Mouse (Mus musculus) limb, embryonic 15.5 days (tissue): ENCODE data around the gene Olfr976. TPM values are rescaled to one million over a fixed set of nuclear protein-coding genes. Genes with fewer than 3 reads are reported as not detected.
"Not testable (repeated sequence)": the region's sequence is repeated elsewhere in the genome, so short reads cannot be mapped to it uniquely, and the experiment has no call there.

Experiments
- ATAC-seq: fragments of 200-750 bp; cut with Nextera tagmentation; 2 replicates; pipeline ENCODE4 v1.8.0; 2017; ENCODE audit warnings: low read depth, moderate TSS enrichment; ENCODE audit not compliant: insufficient number of reproducible peaks, low FRiP score, low TSS enrichment
- H3K27ac ChIP-seq: fragments of 300-500 bp; sonication (generic); 2 replicates; pipeline ENCODE4 v1.5.1; 2015; ENCODE audit warnings: moderate library complexity, mild to moderate bottlenecking, inconsistent platforms
- H3K27me3 ChIP-seq: fragments of 300-500 bp; sonication (generic); 2 replicates; pipeline ENCODE4 v1.6.1; 2015; ENCODE audit warnings: inconsistent platforms
- H3K36me3 ChIP-seq: fragments of 300-500 bp; sonication (generic); 2 replicates; pipeline ENCODE4 v1.6.1; 2015; ENCODE audit warnings: inconsistent platforms
- H3K4me1 ChIP-seq: fragments of 300-500 bp; sonication (generic); 2 replicates; pipeline ENCODE4 v1.6.1; 2015; ENCODE audit warnings: inconsistent platforms
- H3K4me2 ChIP-seq: fragments of 300-500 bp; sonication (generic); 2 replicates; pipeline ENCODE4 v1.6.1; 2015; ENCODE audit warnings: mild to moderate bottlenecking, inconsistent platforms
- H3K4me3 ChIP-seq: fragments of 300-500 bp; sonication (generic); 2 replicates; pipeline ENCODE4 v1.5.1; 2015; ENCODE audit warnings: mild to moderate bottlenecking, inconsistent platforms
- H3K9ac ChIP-seq: fragments of 300-500 bp; sonication (generic); 2 replicates; pipeline ENCODE4 v1.6.1; 2015; ENCODE audit warnings: inconsistent platforms
- H3K9me3 ChIP-seq: fragments of 300-500 bp; sonication (generic); 2 replicates; pipeline ENCODE4 v1.6.1; 2016; ENCODE audit warnings: inconsistent platforms
- WGBS: fragments of 180-500 bp; shearing (Covaris S2); methylation state at CpG from one replicate; pipeline ENCODE4 v1.1.7; 2015; 5-methylcytosine and 5-hydroxymethylcytosine counted together
- polyA plus RNA-seq: library from polyadenylated mRNA; unstranded; fragments of >200 nt; fragmentation: Nextera tagmentation; extraction: Ambion mirVana; gene quantifications from 2 replicates; pipeline ENCODE4 v1.2.1, GENCODE M21; 2015

Gene Olfr976
- polyA plus RNA-seq, result not detected in 2 replicates

- H3K4me3 ChIP-seq, H3K36me3 ChIP-seq, H3K4me1 ChIP-seq, H3K9me3 ChIP-seq, H3K9ac ChIP-seq, ATAC-seq, H3K4me2 ChIP-seq, H3K27ac ChIP-seq, H3K27me3 ChIP-seq: not testable (repeated sequence)
- 83% methylated on average over 8 of the region's 9 CpGs for WGBS
These were observed at the start of gene Olfr976 for GRCm38 (mm10) chr9:39961033-39961432. Gene Olfr976, minus strand, starts transcription at chr9:39961133.

GRCm38 (mm10) chr9:40009482-40009881 is 48.5 kb upstream of the Olfr976 start, which contains the start of gene Olfr980:
Gene Olfr980, minus strand, starts transcription at chr9:40009582.
- H3K9ac ChIP-seq, result no peak within 1 kb of the TSS
- WGBS, result 82% methylated on average over 1 of the region's 1 CpGs
- H3K9me3 ChIP-seq, result no peaks in the 10 kb centered on the region
- no peaks in the 10 kb centered on the region for H3K36me3 ChIP-seq
- H3K27ac ChIP-seq, result no peak within 1 kb of the TSS
- H3K4me3 ChIP-seq, result no peak within 1 kb of the TSS
- H3K4me2 ChIP-seq, result no peak within 1 kb of the TSS
- H3K27me3 ChIP-seq, result no peaks in the 10 kb centered on the region
- no peaks in the 10 kb centered on the region for H3K4me1 ChIP-seq
- no peak for ATAC-seq

GRCm38 (mm10) chr9:40003365-40003764 is 42.4 kb upstream of the Olfr976 start, which contains the start of gene Olfr979:
Gene Olfr979, minus strand, starts transcription at chr9:40003465.
- no peaks in the 10 kb centered on the region for H3K9me3 ChIP-seq
- no peaks in the 10 kb centered on the region for H3K4me1 ChIP-seq
- no peak within 1 kb of the TSS for H3K9ac ChIP-seq
- no peaks in the 10 kb centered on the region for H3K27me3 ChIP-seq
- H3K36me3 ChIP-seq, result no peaks in the 10 kb centered on the region
- no peak within 1 kb of the TSS for H3K27ac ChIP-seq
- 92% methylated on average over 1 of the region's 1 CpGs for WGBS
- no peak within 1 kb of the TSS for H3K4me2 ChIP-seq
- no peak for ATAC-seq
- no peak within 1 kb of the TSS for H3K4me3 ChIP-seq

- Histone ChIP-seq H3K9ac (no peak within 1 kb of the TSS), H3K27me3 (no peaks in the 10 kb centered on the region), H3K4me1 (no peaks in the 10 kb centered on the region), H3K36me3 (no peaks in the 10 kb centered on the region), H3K4me2 (no peak within 1 kb of the TSS), H3K4me3 (no peak within 1 kb of the TSS), H3K27ac (no peak within 1 kb of the TSS), H3K9me3 (no peaks in the 10 kb centered on the region)
- no peak for ATAC-seq
- 71% methylated on average over 2 of the region's 2 CpGs for WGBS
These were observed 30.9 kb upstream of the Olfr976 start, which contains the start of gene Olfr978 for GRCm38 (mm10) chr9:39991813-39992212. Gene Olfr978, plus strand, starts transcription at chr9:39992113.

- ATAC-seq, H3K4me2 ChIP-seq, H3K4me1 ChIP-seq, H3K27ac ChIP-seq, H3K27me3 ChIP-seq, H3K9ac ChIP-seq, H3K9me3 ChIP-seq, H3K4me3 ChIP-seq, H3K36me3 ChIP-seq: not testable (repeated sequence)
- 86% methylated on average over 1 of the region's 1 CpGs for WGBS
These were observed 15.7 kb upstream of the Olfr976 start for GRCm38 (mm10) chr9:39976581-39977145.

GRCm38 (mm10) chr9:39951946-39952345 is 9.0 kb downstream of the Olfr976 start, which contains the start of gene Olfr975:
Gene Olfr975, minus strand, starts transcription at chr9:39952046.
- no peak for ATAC-seq
- no peaks in the 10 kb centered on the region for H3K4me1 ChIP-seq
- no peaks in the 10 kb centered on the region for H3K36me3 ChIP-seq
- H3K4me2 ChIP-seq, result no peak within 1 kb of the TSS
- no peaks in the 10 kb centered on the region for H3K9me3 ChIP-seq
- no peak within 1 kb of the TSS for H3K9ac ChIP-seq
- no peaks in the 10 kb centered on the region for H3K27me3 ChIP-seq
- WGBS, result 49% methylated on average over 1 of the region's 1 CpGs
- H3K4me3 ChIP-seq, result no peak within 1 kb of the TSS
- no peak within 1 kb of the TSS for H3K27ac ChIP-seq

- Histone ChIP-seq H3K4me1 (no peaks in the 10 kb centered on the region), H3K36me3 (no peaks in the 10 kb centered on the region), H3K9ac (no peak within 1 kb of the TSS), H3K9me3 (no peaks in the 10 kb centered on the region), H3K4me3 (no peak within 1 kb of the TSS), H3K27ac (no peak within 1 kb of the TSS), H3K27me3 (no peaks in the 10 kb centered on the region), H3K4me2 (no peak within 1 kb of the TSS)
- no peak for ATAC-seq
- WGBS, result 87% methylated on average over 1 of the region's 1 CpGs
These were observed 23.7 kb downstream of the Olfr976 start, which contains the start of gene Olfr974 for GRCm38 (mm10) chr9:39937201-39937600. Gene Olfr974, plus strand, starts transcription at chr9:39937501.

GRCm38 (mm10) chr9:39928837-39929236 is 32.1 kb downstream of the Olfr976 start:
- H3K4me3 ChIP-seq, H3K4me1 ChIP-seq, H3K9ac ChIP-seq, H3K27ac ChIP-seq, ATAC-seq, H3K9me3 ChIP-seq, H3K4me2 ChIP-seq, H3K27me3 ChIP-seq, H3K36me3 ChIP-seq: not testable (repeated sequence)
- WGBS, result 52% methylated on average over 1 of the region's 1 CpGs

- H3K4me3 ChIP-seq, result not testable (repeated sequence)
These were observed 32.7 kb downstream of the Olfr976 start for GRCm38 (mm10) chr9:39927975-39928836.

GRCm38 (mm10) chr9:39909939-39910338 is 51.0 kb downstream of the Olfr976 start:
- Histone ChIP-seq H3K27me3 (no peaks in the 10 kb centered on the region), H3K27ac (no peak overlapping the region), H3K36me3 (no peaks in the 10 kb centered on the region), H3K4me2 (no peak overlapping the region), H3K9me3 (no peaks in the 10 kb centered on the region), H3K9ac (no peak overlapping the region), H3K4me1 (no peaks in the 10 kb centered on the region), H3K4me3 (no peak overlapping the region)
- WGBS, result 82% methylated on average over 3 of the region's 3 CpGs
- ATAC-seq, result no peak

More at GRCm38 (mm10) chr9:39927975-39928836, 32.7 kb downstream of the Olfr976 start:
- H3K4me1 ChIP-seq, ATAC-seq, H3K36me3 ChIP-seq, H3K9me3 ChIP-seq, H3K4me2 ChIP-seq, H3K9ac ChIP-seq, H3K27ac ChIP-seq, H3K27me3 ChIP-seq: not testable (repeated sequence)
- no CpG with 5 or more reads among the region's 4 CpGs for whole genome bisulfite sequencing

GRCm38 (mm10) chr9:39907036-39907435 is 53.9 kb downstream of the Olfr976 start, which contains the start of gene Olfr229:
Gene Olfr229, plus strand, starts transcription at chr9:39907336.
- H3K4me2 ChIP-seq, result no peak within 1 kb of the TSS
- no peak within 1 kb of the TSS for H3K4me3 ChIP-seq
- WGBS, result 68% methylated on average over 2 of the region's 2 CpGs
- no peaks in the 10 kb centered on the region for H3K27me3 ChIP-seq
- H3K9me3 ChIP-seq, result no peaks in the 10 kb centered on the region
- no peaks in the 10 kb centered on the region for H3K36me3 ChIP-seq
- no peaks in the 10 kb centered on the region for H3K4me1 ChIP-seq
- H3K9ac ChIP-seq, result no peak within 1 kb of the TSS
- H3K27ac ChIP-seq, result no peak within 1 kb of the TSS
- ATAC-seq, result no peak

GRCm38 (mm10) chr9:39905106-39905505 is 55.8 kb downstream of the Olfr976 start:
- Histone ChIP-seq H3K4me2 (no peak overlapping the region), H3K27me3 (no peaks in the 10 kb centered on the region), H3K4me3 (no peak overlapping the region), H3K4me1 (no peaks in the 10 kb centered on the region), H3K36me3 (no peaks in the 10 kb centered on the region), H3K9ac (no peak overlapping the region), H3K9me3 (no peaks in the 10 kb centered on the region), H3K27ac (no peak overlapping the region)
- ATAC-seq, result no peak
- 75% methylated on average over 6 of the region's 6 CpGs for WGBS
